Mouse (Mus musculus) kidney, adult 18-20 months (tissue): ENCODE results near the gene Plxdc1.

ENCODE experiments used
- DNase-seq: peaks from one replicate; pipeline ENCODE4 v3.0.0; 2021

Plxdc1 gene

DNA sequence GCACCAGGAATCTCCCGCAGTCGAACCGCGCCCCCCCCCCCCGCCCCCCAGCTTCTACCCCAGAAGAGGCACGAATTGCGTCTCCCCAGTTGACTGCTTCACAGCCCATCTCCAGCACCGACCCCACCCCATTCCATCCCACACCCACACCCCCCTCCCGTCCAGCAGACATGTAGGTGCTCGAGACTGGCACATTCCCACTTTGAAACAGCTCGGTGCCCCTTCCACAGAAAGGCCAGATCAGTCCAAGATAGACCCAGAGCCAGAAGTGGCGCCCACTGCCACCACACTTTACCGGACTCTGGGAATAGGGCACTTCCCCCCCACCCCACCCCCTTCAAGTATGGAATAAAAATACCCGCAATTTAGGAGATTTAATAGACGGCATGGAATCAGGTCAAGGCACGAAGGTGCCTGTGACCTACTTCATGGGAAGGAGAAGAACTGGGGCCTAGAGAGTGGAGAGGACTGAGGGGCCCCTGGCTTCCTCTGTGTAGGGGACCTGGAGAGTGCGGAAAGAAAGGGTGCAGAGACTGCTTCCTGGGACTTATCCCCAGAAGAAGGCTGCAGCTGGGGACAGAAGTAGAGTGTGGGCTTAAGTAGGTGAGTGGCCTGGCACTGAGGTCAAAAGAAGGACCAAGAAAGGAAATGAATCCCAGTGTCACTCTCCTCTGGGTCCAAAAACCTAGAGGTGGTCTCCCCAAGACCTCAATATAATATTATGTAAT is 658 bp upstream of the Plxdc1 start:
- no peak for DNase-seq

DNA sequence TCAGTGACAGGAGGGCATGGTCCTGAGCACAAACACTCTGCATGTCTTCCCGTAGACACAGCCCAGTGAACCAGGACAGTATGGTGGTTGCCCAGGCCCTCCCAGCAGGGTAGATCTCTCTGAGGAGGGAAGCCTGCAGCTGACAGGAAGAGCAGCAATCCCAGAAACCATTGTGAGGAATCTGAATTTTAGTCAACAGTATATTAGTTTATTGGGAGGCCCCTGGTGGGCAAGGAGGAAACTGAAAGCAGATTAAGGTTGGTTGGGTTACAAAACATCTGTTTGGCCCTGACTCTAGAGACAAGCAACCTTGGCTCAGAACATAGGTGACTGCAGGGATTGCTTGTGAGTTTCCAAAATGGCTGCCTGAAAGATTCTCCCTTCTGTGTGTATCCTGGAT is 2.3 kb downstream of the Plxdc1 start:
- DNase-seq, result no peak

DNA sequence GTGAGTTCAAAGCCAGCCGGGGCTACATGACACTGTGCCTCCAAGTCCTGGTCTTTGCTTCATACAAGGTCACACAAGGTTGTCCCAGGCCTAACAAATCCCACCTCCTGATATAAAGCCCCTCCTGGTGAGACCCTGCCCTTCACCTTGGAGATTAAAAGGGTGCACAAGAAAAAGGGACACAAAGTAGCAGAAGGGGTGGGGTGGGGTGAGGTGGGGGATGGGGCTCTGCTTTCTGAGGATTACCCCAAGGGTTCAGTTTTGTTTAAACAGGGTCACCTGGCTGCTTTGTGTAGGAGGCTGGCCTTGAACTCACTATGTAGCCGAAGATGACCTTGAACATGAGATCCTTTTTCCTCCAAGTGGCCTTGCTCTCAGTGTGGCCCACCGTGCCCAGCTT is 2.7 kb downstream of the Plxdc1 start:
- DNase-seq, result no peak

DNA sequence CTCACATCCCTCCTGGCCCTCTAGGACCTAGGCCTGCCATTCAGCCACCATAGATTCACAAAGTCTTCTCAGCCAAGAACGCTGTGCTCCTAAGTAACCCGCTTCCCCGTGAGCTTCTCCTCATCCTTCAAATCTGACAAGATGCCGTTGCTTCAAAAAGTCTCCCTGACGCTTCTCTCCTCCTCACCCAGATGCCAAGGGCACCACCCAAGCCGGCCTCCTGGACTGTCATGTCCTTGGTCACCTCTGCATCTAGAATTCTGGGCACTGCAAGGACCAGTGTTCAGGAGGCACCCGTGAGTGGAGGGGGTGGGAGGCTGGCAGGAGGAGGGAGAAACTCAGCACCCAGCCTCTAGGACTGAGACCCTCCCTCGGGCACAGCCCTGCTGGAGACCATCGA is 3.5 kb downstream of the Plxdc1 start:
- DNase-seq, result no peak

DNA sequence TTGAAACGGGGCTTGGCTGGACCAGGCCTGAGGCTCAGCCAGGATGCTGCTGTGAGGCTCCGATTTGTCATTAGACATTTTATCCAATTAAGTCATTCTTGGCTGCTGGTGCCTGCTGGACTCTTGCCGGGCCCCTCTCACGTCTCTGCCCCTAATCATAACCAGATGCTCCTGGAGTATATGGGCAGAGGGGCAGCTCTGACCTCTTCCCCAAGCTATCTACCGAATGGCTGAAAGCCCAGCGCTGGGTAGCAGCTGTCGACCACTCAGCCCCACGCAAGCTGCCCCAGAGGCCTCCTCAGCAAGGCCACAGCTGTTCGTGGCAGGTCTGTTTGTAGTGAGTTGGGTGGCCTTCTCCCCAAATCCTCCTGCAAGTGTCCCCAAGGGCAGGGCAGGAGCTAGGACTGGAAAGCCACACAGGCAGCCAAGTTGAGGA is 5.7 kb downstream of the Plxdc1 start:
- no peak for DNase-seq

DNA sequence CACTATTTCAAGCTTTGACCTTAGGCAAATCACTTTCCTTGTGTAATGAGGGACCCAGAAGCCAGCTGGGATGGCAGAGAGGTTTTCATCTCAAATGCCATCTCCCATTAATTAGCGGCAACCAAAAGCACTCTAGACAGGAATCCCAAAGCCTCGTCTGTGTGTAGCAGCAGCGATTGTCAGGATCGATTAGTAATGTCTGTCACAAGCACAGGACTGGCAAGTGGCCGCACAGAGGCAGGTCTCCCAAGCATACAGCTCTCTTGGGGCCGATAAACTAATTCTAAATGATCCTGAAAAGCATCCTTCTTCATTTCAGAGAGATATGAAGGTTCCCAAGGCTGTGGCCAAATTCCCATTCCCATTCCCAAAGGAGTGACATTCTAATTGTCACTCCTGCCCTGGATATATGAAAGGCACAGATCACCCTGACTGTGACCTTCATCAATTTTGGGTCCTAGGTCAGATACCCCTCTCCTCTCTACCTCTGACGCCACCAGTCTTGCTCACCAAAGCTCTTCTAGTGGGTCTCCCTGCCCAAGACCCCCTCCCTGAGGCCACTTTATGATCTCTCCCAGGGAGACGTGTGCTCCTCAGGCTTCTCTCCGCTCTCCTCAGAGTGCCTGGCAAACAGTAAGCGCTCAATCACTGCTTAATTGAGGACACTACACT is 6.3 kb downstream of the Plxdc1 start:
- DNase-seq, result no peak

DNA sequence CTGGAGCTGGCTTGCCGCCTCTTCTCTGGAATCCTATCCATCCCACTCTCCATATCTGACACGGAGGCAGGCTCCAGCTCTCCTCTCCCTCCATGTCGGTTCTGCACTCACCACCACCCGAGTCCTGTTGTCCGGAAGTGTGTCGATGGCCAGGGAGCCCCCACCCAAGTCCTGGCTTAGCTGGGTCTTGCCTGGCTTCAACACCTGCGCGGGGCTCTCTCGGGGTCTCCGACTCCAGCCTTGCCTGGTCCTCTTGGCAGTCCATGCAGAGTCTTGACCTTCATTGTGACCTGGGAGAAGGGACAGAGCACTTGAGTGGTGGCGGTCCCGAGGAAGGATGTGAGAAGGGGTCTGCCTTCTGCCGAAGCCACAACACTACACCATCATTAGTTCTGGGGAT is 7.9 kb downstream of the Plxdc1 start:
- no peak for DNase-seq

DNA sequence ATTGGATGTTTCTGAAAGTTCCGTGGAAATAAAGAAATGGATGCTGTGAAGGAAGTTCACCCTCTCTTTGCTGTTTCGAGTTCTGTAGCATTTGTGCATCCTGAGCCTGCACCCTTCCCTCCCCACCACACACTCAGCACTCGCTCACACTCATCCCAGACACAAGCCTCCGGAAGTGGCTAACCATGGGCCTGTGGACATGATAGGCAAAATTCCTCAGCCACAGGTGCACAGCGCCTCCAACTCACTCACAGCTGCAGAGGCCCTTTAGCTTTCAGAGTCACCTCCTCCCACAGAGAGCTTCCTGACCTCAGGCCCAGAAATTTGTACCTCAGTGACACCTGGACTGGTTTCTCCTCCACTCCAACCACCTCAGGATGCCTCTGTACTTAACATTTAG is 8.4 kb downstream of the Plxdc1 start:
- DNase-seq, result no peak

DNA sequence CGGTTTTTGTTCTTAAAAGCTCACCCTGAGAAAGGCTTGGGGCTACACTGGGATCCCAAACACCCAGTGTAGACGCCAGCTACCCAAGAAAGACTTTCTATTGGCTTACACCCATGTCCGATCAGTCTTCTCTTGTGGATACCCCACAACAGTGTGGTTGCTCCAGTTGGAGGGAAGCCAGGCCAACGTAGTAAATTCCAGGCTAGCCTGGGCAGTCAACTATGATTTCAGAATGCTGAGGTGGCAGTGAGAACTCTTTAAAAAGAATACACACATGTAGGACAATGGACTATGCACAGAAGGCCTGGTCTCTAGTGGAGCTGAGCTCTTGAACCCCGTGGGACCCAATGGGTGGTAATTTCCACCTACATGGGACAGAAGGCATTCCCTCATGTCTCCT is 11.5 kb downstream of the Plxdc1 start:
- DNase-seq, result peak; percentile 43

DNA sequence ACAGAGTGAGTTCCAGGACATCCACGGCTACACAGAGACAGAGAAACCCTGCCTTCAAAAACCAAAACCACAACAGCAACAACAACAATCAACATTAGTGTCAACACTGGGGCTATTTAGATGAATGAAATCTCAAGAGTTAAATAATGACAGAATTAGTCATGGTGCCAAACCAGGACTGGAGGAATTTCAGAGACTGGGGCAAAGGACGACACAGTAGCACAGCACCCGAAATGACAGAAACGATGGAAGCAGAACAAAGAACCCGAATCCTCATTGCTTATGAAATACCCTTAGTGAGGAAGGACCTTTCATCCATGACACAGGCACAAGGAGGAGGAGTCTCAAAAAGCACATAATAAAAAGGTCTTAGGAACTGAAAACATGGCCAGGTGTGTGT is 12.1 kb downstream of the Plxdc1 start:
- no peak for DNase-seq

DNA sequence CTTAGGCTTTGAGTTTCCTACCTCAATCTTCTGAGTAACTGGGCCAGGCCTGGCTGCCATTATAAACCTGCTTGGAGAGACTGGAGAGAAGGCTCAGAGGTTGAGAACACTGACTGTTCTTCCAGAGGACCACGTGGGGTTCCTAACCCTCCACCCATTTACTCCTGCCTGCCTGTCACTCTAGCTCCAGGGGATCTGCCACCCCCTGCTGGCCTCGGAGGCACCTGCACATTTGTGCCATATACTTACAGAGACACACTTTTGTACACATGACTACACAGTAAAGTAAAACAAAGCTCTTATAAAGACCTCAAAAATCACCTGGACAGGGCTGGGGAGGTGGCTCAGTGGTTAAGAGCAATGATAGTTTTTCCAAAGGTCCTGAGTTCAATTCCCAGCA is 13.8 kb downstream of the Plxdc1 start:
- DNase-seq, result no peak

DNA sequence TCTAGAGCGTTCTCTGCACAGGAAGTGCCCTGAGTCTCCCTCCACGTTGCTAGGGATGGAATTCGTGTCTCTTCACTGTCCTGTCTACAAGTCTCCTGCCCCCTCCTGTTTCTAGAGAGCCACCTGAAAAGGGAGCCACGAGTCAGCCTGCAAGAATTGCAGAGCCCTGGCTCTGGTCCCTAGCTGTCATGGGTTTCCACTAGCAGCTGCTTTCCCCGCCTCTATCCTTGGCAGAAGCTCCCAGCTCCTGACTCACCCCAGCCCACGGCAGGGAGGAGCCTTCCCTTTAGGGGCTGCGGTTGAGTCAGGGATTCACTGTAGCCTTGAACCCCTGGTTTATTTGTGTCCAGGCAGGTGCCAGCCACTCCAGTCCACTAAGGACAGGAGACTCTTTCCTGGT is 15.0 kb downstream of the Plxdc1 start:
- no peak for DNase-seq

DNA sequence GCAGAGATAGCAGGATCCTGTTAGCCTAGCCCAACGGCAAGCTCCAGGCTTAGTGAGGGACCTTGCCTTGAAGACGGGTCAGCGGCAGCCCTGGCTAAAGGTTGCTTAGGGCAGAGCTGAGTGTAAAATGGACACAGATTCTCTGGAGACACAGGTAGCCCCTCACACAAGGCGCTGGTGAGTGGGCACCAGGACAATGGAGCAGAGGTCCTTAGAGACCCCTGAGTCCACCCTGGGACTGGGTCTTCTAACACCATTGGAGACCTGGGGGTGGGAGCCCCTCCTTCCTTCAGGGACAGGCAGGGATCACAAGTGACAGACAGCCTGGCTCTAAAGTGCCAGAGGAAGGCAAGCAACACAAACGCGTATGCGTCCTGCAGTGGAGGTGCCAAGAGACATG is 15.5 kb downstream of the Plxdc1 start:
- DNase-seq, result no peak

DNA sequence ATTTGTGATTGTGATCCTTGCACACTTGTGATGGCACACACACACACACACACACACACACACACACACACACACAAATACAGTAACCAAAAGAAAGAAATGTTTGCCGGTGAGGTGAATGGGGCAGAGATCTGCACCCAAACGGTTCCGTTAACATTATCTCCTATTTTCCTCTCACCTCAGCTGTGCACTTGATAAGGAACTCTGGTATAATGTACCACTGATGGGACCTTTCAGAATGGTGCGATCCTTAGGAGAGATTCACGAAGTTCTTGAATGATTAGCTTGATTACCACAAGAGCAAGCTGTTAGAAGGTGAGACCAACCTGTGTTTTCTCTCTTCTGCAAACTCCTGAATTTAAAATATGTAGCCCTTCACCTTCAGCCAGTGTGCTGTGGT is 17.9 kb downstream of the Plxdc1 start:
- DNase-seq, result no peak

DNA sequence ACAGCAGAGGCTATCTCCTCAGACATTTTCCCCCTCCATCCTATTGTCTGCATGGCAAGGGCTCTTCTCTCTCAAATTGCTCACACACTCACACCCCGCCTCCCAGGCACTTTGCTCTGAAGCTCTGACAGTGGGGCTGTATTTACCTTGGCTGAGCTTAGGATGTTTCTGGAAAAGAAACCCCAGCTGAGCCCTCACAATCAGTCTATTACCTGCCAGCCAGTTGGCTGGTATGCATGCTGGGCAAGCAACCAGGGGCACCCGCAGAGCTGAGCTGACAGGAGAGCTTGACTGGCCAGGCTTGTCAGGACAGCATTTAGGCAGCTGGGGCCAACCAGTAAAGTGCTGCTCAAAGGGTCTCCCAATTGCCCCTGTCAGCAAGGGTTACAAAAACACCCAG is 19.1 kb downstream of the Plxdc1 start:
- peak; percentile 27 for DNase-seq

DNA sequence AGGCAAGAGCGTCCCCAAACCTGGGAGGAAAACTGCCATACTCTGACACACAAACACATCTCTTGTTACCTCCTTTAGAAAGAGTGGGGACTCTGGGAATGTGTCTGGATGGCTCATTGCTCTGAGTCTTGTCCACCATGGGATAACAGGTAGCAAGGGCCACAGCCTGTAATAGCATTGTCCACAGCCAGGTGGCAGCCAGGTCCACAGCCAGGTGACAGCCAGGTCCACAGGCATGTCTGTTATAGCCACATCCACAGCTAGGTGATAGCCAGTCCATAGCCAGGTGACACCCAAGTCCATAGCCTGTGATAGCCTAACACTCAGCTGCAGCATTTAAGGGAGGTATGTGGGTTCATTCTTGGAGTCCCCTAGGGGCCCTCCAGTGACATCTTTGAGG is 25.3 kb downstream of the Plxdc1 start:
- DNase-seq, result peak; percentile 53

DNA sequence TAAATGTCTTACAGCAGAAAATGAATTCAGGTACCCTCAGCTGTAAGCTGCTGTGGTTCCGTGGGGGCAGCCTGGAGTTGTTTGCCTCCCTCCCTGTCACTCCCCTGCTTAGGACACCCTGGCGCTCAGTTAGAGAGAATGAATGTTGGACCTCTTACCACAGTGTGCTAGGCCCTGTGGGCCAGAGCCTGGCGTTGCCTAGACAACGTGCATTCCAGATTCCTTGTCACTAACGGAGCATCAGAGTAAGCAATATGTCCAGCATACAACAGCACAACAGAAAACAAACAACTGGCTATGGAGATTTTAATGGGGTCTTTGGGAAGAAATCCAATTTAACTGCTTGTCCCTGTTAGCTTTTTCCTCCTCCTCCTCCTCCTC is 27.0 kb downstream of the Plxdc1 start:
- no peak for DNase-seq

DNA sequence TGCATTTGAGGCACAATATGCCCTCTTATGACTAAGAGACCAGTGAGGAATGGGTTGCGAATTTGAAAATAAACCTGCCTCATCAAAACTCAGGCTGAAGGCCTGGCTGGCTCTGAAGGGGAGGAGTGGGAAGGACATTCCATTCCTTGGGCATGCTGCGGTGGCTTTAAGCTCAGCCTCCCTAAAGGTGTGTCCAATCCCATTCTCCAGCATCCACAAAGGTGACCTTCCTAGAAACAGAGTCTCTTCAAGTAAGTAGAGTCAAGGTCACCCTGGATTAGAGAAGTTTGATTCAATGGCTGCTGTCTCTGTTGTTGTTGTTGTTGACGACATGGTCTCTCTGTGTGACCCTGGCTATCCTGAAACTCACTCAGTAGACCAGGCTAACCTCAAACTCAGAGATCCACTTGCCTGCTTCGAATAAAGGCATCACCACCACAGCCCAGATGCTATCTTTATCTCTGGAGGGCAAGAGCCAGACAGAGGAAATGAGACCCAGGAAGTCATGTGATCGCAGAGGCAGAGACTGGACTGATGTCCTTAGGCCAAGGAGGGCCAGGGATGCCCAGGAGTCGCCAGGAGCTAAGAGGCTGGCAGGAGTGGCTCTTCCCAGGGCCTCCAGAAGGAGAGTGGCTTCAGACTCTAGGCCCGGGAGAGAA is 27.5 kb downstream of the Plxdc1 start:
- no peak for DNase-seq

DNA sequence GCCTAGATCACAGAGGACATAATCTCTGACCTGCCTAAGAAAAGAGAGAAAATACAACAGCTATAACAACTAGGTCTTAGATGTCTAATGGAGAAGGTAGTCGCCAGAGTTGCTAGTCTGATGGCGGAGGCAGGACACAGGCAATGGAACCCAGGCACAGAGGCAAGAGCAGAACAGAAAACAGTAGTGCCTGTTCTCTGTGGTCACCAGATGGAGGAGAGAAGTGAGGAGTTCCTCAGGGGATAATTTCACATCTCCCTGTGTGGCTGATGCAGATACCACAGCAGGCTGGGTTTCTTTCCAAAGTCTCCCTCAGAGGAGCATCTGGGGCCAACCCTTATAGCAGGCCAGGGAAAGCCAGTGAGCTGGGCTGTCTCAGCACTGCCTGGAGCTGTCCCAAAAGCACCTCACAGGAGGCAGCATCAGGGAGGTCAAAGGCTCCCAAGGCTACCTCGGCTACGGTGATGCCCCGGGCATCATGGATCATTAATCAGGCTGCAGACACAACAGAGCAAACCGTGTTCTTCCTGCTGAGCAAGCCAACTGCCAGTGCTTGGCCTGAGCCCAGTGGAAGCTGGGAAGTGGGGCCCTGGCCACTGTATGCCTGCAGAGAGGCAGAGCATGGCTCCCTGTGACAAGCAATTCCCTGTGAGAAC is 29.2 kb downstream of the Plxdc1 start:
- peak; percentile 73 for DNase-seq

DNA sequence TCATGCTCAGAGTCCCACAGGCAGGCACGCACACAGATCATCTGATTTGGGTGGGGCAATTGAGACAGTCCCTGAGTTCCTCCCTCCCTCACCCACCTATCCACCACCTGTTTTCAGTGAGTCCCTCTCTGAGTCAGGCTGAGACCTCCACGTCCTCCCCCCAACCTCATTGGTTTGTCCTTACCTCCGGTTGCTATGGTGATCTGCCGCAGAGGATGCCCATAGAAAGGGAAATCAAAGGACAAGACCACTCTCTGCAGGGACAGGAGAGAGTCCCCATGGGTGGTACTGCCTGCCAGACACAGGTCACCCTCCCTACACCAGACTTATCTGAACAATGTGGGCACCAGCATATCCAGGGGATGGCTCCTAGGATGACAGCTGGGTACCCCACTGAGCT is 30.3 kb downstream of the Plxdc1 start:
- no peak for DNase-seq

DNA sequence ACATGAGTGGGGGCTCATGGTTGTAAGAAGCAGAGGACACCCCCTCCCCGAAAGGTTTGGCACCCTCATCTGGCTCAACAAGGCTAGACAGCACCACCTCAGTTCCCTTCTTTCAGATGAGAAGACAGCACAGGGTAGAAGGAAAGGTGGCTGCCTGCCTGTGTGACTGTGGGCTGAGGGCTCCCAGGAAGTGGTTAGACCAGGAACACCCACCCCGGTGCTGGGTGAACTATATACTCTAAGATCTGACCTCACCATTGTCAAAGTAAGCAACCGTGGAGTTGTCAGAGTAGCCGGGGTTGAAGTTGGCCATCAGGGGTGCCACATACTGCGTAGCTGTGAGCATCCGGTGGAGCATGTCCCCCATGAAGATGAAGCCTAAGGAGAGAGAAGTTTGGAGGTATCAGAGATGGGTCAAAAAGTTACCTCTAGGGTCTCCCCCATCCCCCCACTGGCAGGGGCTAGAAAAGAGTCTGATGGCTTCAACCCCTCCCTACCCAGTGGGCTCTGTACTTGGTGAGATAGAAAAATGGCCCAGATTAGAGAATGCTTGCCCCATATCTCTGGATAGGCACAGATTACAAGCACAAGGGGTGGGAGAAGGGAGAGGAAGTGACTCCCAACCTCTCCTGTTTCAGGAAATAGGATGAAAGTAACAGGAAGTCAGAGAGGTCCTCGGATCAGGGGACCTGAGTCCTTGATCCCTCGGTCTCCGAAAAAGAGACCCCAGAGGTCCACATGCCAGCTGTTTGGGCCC is 30.9 kb downstream of the Plxdc1 start:
- no peak for DNase-seq

DNA sequence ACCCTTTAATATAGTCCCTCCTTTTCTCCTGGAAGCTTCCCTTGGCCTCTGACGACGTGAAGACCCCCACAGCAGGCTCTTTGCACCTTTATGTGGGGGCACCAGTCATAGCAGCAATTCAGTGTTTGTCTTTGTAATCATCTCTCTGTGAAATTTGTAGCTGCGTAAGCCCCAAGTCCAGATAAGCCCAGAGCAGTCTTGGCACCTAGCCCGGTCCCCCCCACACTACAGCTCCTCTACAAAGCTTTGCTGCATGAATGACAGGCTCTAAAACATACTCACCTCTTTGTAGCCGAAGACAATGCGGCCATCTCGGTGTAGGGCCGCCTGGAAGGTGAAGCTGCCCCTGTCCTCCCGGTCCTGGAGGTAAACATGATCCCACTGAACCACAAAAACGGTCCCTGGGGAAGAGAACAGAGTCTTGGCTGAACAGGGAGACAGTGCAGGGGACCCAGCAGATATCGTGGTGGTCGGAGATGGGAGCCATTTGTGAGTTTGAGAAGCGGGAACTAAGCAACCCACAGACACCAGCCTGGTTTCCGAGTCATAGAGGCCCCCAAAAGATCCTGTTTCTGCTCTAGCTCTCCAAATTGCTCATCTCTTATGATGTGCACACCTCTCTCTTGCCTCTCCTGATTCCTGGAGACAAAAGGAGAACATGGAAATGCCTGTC is 31.6 kb downstream of the Plxdc1 start:
- no peak for DNase-seq

DNA sequence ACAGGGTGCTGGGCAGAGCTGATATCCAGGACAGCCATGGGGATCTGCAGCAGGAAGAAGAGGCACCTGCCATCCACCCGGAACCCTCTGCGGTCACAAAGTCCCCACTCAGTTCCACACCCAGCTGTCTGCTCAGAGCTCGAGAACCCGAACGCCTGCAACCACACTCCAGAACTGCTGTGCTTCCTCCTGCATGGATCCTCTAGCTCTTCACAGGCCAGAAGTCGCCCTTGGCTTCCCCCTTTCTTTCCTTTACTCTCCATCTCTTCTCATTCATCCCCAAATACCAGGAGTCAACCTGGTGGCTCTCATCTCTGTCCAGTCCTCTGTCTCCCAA is 32.3 kb downstream of the Plxdc1 start:
- no peak for DNase-seq
